Mouse (Mus musculus) naive thymus-derived CD4-positive, alpha-beta T cell, adult 2 months (primary cell): ENCODE results near the gene Lsm10.

Source experiments
- DNase-seq: peaks from one replicate; pipeline ENCODE4 v3.0.0-alpha.2; 2011; ENCODE audit warnings: low read depth

Lsm10 gene

DNA sequence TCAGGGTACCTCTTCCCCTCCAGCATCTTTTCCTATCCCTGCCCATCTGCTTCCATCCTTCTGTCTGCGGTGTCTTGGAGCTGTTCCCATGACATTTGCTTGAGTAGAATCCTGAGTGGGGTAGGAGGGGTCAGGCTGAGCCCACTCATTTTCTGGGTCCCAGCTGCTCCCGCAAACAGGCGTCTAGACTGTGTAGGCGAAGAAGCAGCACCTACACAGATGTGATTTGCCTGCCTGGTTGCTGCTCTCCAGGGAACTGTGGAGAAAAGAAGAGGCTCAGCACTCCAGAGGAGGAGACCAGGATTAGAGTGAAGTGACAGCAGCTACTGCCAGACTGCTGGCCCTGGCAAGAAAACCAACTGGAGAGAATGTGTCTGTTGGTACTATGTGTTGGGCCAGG lies 22.2 kb downstream of the Lsm10 start:
- no peak for DNase-seq

DNA sequence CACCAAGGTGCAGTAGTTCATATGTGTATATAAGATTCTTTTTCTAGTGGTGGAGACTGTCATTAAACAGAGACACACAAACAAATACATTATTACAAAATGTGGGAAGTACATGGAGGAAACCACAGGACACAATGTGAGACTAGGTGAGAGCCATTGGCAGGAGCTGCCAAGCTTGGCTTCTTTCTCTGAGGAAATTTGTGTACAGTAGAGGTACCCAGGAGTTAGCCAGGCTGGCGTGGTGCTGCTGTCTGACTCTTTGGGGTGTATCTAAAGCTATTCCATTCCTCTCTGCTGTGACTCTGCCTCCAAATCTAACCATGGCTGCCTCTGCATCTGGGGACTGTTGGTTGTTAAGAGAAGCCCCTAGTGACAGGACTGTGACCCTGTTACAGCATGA lies 22.6 kb downstream of the Lsm10 start:
- DNase-seq = no peak

DNA sequence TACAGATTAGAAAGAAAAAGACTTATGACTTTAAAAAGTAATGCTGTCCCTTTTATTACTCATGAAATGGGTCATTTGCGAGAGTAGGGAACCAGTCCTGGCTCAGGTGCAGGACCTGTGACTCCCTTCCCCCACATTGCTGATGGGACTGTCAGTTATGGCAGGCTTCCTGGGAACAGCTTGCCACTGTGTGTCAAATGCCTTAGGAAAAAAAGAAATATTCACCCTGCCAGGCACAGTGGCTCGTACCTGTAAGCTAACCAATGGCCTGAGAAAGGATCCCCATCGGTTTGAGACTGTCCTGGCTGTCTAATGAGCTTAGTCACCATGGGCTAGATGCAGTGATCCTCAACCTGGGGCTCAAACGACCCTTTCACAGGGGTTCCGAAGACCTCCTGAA lies 23.6 kb downstream of the Lsm10 start:
- DNase-seq = no peak

DNA sequence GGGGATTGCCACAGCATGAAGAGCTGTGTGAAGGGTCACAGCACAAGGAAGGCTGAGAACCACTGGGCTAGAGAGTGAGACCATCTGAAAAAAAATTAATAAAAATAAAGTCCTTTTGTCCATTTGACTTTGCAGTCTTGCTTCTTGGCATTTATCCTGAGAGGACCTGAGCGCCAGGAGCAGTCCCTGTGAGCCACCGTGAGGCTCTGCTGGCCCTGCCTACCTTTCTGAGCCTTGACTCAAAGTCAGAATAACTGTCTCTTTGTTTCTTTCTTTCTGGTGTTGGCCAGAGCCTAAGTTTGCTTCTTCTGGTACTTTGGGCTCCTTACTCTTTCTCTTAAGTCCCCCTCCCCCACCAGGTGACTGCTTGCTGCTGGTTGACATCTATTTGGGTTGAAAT lies 24.1 kb downstream of the Lsm10 start:
- no peak for DNase-seq

DNA sequence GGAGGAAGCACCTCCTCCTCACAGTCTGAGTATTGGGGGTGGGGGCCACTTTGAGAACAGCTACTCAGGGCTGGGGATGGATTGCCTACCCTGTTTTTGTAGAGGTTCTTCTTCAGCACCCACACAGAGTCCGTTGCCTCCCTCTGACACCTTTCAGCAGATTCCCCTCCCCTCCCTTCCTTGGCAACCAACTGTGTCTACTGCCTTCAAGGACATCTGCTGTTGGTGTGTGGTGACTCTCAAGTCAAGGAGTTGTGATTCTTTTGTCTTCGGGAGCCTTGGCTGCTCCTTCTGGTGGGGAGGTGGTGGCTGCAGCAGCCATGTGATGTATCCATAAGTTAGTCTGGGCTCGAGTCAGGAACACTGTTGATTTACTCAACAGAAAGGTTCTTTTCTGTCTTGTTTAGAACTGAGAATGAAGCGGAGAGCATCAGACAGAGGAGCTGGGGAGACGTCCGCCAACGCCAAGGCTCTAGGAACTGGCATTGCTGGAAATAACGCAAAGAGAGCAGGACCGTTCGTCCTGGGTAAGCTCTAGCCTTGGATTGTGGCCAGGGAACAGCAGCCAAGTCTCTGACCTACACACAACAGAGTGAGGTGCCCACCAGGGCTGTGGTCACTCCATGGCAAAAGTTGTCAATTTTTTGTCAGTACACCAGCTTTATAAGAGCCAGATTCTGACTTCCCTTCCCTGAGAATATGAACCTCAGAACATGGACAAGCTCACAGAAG lies 27.1 kb downstream of the Lsm10 start:
- no peak for DNase-seq

DNA sequence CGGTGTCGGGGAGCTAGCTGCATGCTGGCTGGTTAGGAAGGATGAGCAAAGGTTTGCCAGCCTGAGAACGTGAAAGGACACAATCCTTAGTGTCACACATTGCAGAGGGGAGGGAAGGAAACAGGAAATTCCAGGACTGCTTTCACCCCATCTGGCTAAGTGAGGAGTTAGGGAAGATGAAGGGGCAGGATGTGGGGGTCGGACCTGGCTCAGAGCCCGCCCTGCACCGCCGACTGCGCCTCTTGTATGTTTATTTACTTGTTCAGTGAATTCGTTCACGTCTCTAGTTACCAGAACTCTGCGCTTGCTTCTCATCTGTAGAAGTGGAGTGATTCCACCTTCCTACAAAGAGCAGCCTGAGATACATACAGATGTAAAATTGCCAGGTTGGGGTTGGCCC lies 34.1 kb downstream of the Lsm10 start:
- no peak for DNase-seq

DNA sequence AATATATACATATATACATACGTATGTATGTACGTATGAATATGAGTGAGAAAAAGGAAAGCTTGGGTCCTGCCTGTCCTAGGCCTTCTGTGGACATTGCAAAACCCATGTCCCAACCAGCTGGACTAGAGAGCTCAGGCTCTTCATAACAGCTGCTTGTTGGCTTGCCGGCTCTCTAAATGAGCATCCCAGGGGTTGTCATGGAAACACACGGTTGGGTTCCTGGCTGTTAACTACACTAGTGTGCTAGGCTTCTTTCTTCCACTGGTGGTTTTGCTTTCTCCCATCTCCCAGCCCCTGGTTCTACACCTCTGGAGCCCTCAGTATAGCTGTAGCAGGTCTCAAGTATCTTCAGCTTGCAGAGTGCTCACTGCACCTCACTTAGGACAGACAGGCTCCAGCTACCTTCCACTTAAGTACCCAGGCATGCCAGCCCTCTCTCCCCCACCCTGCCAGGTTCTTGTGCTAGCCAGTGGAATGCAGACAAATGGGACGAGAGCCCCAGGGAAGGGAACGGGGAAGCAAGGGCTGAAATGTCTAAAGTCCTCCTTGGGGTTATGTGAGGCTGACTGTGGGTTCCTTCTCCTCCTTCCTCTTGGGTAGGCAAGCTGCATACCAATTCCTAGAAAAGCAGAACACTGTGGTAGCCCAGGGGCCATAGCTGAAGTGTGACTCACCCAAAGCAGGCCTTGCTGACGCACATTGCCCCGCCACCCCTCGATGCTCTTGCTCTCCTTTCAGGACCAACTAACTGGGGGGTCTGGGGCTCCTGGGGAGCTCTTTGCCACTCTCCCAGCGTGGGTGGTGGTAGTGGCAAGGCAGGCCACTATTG lies 35.1 kb downstream of the Lsm10 start:
- DNase-seq = no peak

DNA sequence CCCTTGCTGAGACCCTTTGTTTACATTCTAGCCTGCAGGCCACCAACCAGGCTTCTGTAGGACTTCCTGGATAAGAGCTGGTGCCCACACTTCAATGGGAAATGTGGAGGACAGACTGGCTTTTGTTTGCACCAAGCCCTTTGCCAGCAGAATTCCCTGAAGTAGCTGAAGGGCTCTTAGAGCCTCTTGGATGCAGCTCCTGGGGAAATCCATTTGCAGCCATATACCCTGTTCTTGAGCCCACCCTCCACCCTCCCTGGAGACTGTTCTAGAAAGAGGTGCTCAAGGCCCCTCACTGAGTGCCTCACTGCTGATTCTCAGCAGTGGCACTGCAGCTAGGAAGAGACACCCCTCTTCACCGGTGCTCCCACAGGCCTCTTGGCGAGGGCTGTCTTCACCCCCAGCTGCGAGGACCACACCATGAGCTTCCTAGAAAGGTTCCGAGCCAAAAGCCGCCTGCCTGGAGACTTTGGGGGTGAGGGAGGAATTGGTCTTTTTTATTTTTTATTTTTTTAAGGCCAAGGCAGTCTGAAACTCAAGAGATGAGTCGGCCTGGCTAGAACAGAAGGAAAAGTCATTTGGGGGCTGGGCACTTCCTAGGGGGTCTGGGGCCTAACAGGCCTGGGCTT lies 36.3 kb downstream of the Lsm10 start:
- DNase-seq = no peak

DNA sequence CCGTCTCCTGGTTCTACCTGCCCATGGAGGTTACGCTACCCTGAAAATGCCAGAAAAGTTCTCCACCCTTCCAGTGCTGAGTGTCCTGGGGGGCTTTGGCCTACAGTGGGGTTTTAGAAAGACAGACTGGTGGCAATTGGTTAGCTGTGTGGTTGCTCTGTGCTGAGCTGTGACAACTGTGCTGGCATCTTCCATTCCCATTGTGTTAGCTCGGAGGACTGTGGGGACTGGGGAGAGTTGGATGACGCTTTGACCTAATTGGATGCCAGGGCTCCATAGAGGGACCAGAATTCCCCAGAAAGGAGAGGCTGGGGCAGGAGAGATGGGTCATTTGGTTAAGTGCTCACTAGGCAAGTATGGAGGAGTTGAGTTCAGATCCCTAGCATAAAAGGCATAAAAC lies 37.8 kb downstream of the Lsm10 start:
- DNase-seq = no peak

DNA sequence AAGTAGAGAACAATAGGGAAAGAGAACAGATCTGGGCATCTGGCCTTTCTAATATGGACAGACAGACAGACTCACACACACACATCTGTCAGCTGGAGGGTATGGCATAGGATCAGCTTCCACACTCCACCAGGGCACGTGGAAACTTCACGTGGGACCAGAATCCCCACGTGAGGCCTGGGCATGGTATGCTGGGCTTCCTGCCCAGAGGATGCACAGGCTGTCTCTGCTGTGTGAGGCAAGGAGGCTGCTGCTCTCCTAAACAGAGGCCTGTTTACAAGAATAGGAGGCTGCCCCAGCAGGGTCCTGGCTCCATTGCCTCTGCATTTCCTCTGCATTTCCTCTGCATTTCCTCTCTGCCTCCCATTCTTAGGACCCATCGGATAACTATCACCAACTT lies 38.2 kb downstream of the Lsm10 start:
- no peak for DNase-seq

DNA sequence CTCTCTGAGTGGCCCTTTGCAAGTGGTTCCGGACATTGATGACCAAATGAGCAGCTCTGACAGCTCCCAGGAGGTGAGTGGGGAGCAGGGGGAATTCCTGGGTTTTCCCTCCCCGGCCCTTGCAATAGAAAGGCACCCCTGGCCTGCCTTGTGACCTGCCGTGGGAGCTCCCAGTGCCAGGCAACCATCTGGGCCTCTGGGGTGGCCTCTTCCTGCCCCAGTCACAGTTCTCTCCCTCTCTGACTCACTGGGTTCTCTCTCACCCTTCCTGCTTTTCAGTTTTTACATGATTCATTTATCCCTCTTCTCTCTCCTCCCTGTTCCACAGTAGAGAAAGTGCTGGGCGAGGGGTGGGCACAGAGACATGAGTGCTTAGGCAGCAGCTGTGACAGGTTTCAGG lies 41.4 kb downstream of the Lsm10 start:
- no peak for DNase-seq

DNA sequence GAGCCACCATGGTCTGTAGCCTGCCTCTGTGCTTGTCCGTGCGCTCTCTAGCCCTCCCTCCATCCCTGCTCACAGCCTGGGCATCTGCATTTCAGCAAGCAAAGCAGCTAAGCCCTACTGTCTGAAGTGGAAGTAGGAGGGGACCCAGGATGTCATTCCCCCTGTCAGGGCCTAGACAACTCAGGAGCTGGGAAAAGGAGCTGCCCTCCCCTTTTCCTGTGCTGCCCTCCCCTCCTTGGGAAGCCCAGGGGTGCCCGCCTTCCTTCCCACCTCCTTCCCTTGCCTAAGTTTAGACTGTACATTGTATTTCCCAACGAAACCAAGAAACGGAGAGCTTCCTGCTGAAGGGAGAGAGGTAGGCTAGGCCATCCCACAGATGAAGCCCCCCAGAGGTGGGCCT lies 44.6 kb downstream of the Lsm10 start:
- no peak for DNase-seq

DNA sequence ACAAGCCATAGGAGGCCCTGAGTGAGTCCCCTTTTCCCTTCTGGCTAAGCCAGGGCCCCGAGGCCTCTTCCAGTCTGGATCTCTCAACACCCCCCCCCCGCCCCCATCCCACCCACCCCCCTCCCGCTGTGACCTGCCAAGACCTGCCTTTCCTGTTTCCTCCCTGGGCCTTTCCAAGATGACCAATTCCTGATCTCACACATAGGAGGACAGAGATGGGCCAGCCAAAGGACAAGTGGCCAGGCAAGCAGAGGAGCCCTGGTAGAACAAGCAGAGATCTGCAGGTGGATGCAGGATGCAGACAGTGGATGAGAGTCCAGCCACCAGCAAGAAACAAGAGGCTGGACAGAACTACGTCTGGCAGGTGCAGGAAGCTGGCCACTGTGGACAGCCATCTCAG lies 49.0 kb downstream of the Lsm10 start:
- DNase-seq = no peak

DNA sequence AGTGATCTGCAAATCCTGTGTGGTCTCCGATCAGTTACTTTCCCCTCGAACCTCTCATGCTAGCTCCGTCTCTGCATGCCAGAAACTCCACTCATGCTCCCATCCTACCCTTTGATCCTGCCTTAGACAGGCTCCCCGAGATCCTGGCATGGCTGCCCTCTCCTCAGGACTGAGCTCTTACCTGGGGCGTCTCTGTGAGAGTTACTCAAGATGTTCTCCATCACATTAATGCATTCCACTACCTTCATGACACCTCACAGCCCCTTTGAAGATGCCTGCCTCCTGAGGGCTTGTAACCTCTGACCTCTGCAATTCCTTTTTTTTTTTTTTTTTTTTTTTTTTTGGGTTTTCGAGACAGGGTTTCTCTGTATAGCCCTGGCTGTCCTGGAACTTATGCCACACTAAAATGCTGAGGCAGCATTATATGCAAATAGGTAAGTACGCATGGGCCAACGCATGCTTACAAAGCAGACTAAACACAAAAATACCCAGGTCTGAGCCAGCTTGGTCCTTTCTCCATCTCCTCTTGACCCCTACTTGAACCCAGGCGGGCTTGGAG lies 50.6 kb downstream of the Lsm10 start:
- no peak for DNase-seq

DNA sequence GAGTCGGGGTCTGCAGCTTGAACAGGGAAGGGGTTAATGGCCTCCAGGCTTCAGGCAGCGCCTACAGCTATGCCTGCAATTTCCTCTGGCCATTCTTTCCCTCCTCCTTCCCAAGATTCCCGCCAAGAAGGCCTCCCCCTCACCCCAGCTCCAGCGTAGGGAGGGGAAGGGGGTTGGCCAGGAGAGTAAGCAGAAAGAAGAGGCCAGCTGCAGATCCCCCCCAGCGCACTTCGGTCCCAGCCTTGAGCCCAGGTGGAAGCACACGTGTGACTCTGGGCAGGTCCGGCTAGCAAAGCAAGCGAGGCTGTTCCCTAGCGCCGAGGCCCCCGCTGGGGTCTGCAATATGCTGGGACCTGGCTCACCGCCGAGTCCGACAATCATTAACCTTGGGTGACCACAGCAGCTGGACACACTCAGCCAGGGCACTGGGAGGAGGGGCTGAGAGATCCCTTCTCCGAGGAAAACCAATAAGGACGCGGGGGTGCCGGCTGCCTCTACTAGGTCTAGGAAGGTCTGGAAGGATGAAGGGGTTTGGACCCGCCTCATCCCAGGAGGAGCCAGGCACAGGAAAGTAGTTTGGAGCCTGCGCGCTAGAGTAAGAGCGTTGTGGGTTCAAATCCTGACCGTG lies 51.2 kb downstream of the Lsm10 start, which contains the start of gene Eva1b:
Gene Eva1b, plus strand, starts transcription at position 212 of the 628 bp plus-strand sequence.
- DNase-seq = no peak
